Mouse (Mus musculus) lung, embryonic 15.5 days (tissue): ENCODE data around the gene Mettl7a3. TPM values are rescaled to one million over a fixed set of nuclear protein-coding genes. Genes with fewer than 3 reads are reported as not detected.
"Not testable (repeated sequence)": the region's sequence is repeated elsewhere in the genome, so short reads cannot be mapped to it uniquely, and the experiment has no call there.

Experiments
- ATAC-seq: fragments of 200-750 bp; cut with Nextera tagmentation; 2 replicates; pipeline ENCODE4 v1.8.0; 2017; ENCODE audit warnings: moderate number of reproducible peaks, borderline replicate concordance; ENCODE audit not compliant: low FRiP score, low TSS enrichment; ENCODE audit errors: extremely low read depth
- H3K27ac ChIP-seq: fragments of 300-500 bp; sonication (generic); 2 replicates; pipeline ENCODE4 v1.5.1; 2015; ENCODE audit warnings: moderate library complexity, mild to moderate bottlenecking, inconsistent platforms
- H3K27me3 ChIP-seq: fragments of 300-500 bp; sonication (generic); 2 replicates; pipeline ENCODE4 v1.6.1; 2015; ENCODE audit warnings: inconsistent platforms
- H3K36me3 ChIP-seq: fragments of 300-500 bp; sonication (generic); 2 replicates; pipeline ENCODE4 v1.6.1; 2015; ENCODE audit warnings: inconsistent platforms
- H3K4me1 ChIP-seq: fragments of 300-500 bp; sonication (generic); 2 replicates; pipeline ENCODE4 v1.6.1; 2015; ENCODE audit warnings: inconsistent platforms
- H3K4me2 ChIP-seq: fragments of 300-500 bp; sonication (generic); 2 replicates; pipeline ENCODE4 v1.6.1; 2015; ENCODE audit warnings: inconsistent platforms, mild to moderate bottlenecking, moderate library complexity
- H3K4me3 ChIP-seq: fragments of 300-500 bp; sonication (generic); 2 replicates; pipeline ENCODE4 v1.5.1; 2015; ENCODE audit warnings: mild to moderate bottlenecking, inconsistent platforms
- H3K9ac ChIP-seq: fragments of 300-500 bp; sonication (generic); 2 replicates; pipeline ENCODE4 v1.6.1; 2015; ENCODE audit warnings: inconsistent platforms
- H3K9me3 ChIP-seq: fragments of 300-500 bp; sonication (generic); 2 replicates; pipeline ENCODE4 v1.6.1; 2016; ENCODE audit warnings: inconsistent platforms
- WGBS: fragments of 180-500 bp; shearing (Covaris S2); methylation state at CpG from one replicate; pipeline ENCODE4 v1.1.7; 2015; 5-methylcytosine and 5-hydroxymethylcytosine counted together
- polyA plus RNA-seq: library from polyadenylated mRNA; unstranded; fragments of >200 nt; fragmentation: Nextera tagmentation; extraction: Ambion mirVana; gene quantifications from 2 replicates; pipeline ENCODE4 v1.2.1, GENCODE M21; 2015

Mettl7a3 gene
- polyA plus RNA-seq, 1 experiment from 2014 or later, result not detected

DNA sequence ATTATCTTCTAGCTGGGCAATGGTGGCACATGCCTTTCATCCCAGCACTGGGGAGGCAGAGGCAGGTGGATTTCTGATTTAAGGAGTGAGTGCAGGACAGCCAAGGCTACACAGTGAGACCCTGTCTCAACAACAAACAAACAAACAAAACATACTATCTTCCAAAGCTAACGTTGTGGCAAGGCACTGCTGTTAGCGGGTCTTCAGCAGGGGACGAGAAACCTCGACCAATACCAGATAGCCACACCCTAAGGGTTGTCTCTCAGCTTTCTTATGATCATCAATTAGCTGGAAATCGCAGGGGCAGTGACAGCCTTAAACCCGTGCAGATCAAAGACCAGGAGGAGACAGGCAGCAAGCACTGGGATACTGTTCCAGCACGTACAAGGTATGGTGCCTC lies 29.5 kb downstream of the Mettl7a3 start, which contains the start of gene Higd1c:
TSS of gene Higd1c (plus strand) at position 301 of the 400 bp plus-strand sequence.
- H3K4me3 ChIP-seq, result no peak within 1 kb of the TSS
- H3K4me1 ChIP-seq, result no peaks in the 10 kb centered on the region
- no peaks in the 10 kb centered on the region for H3K36me3 ChIP-seq
- ATAC-seq, result no peak
- no peaks in the 10 kb centered on the region for H3K9me3 ChIP-seq
- H3K27me3 ChIP-seq, result no peaks in the 10 kb centered on the region
- no peak within 1 kb of the TSS for H3K27ac ChIP-seq
- no peak within 1 kb of the TSS for H3K9ac ChIP-seq
- WGBS, result 42% methylated on average over 7 of the region's 7 CpGs
- H3K4me2 ChIP-seq, result no peak within 1 kb of the TSS

DNA sequence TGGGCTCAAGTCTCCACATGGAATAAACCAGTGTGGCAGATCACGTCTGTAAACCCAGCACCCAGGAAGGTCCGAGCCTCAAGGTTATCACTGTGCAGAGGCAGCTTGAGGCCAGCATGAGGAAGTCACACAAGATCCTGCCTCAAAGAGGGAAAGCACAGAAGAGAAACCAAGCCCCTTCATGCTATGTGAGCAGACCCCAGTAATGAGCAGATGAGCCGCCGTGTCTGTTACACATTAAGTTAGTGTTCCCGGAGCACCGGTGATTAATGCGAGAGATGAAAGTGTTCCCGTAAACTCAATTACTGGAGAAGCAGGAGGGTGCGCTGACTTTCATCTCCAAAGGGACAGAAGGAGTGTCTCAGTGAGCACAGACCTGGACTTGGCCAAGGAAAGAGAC lies 31.2 kb downstream of the Mettl7a3 start:
- not testable (repeated sequence) for ATAC-seq, H3K9ac ChIP-seq, H3K4me3 ChIP-seq, H3K36me3 ChIP-seq, H3K27ac ChIP-seq, H3K4me2 ChIP-seq, H3K27me3 ChIP-seq, H3K9me3 ChIP-seq, H3K4me1 ChIP-seq
- 64% methylated on average over 9 of the region's 9 CpGs for WGBS

DNA sequence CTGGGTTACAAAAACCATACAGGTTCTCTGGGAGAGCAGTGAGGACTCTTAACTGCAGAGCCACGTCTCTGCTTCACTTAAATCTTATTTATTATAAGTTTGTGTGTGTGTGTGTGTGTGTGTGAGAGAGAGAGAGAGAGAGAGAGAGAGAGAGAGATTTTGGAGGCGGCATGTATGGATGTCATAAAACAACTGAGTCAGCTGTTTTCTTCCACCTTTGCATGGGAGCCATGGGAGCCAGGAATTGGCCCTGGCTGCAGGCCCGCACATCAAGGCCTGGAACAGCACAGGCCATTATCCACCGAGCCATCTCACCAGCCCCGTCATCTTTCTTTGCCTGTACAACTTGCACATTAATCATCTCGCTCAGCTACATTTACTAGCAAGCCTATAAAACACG lies 32.4 kb downstream of the Mettl7a3 start:
- Histone ChIP-seq H3K27ac (no peak overlapping the region), H3K9me3 (no peaks in the 10 kb centered on the region), H3K36me3 (no peaks in the 10 kb centered on the region), H3K9ac (no peak overlapping the region), H3K4me1 (no peaks in the 10 kb centered on the region), H3K27me3 (no peaks in the 10 kb centered on the region), H3K4me2 (no peak overlapping the region), H3K4me3 (no peak overlapping the region)
- ATAC-seq, result no peak
- 67% methylated on average over 7 of the region's 7 CpGs for WGBS

- Histone ChIP-seq H3K27ac (no peak overlapping the region), H3K4me2 (no peak overlapping the region), H3K36me3 (no peaks in the 10 kb centered on the region), H3K4me3 (no peak overlapping the region), H3K4me1 (no peaks in the 10 kb centered on the region), H3K9me3 (no peaks in the 10 kb centered on the region), H3K27me3 (no peaks in the 10 kb centered on the region), H3K9ac (no peak overlapping the region)
- WGBS, result 22% methylated on average over 5 of the region's 5 CpGs
- ATAC-seq, result no peak
Measured at GRCm38 (mm10) chr15:100375066-100375465, 40.3 kb downstream of the Mettl7a3 start.

- not testable (repeated sequence) for H3K9me3 ChIP-seq, H3K9ac ChIP-seq, H3K4me3 ChIP-seq, H3K4me1 ChIP-seq, H3K36me3 ChIP-seq, H3K27ac ChIP-seq, H3K27me3 ChIP-seq, H3K4me2 ChIP-seq
- peak; percentile 41; the same call in 1 of the 2 replicates for ATAC-seq
- 11% methylated on average over 3 of the region's 9 CpGs for WGBS
Measured at GRCm38 (mm10) chr15:100377847-100378505, 43.2 kb downstream of the Mettl7a3 start.

- no peak for ATAC-seq
- WGBS, result 64% methylated on average over 8 of the region's 8 CpGs
Measured at GRCm38 (mm10) chr15:100379658-100380057, 44.9 kb downstream of the Mettl7a3 start.

GRCm38 (mm10) chr15:100380104-100380503 lies 45.4 kb downstream of the Mettl7a3 start:
- no peaks in the 10 kb centered on the region for H3K27me3 ChIP-seq
- H3K4me3 ChIP-seq, result no peak overlapping the region
- H3K4me1 ChIP-seq, result no peaks in the 10 kb centered on the region
- no peak overlapping the region for H3K9ac ChIP-seq
- ATAC-seq, result no peak
- no peak overlapping the region for H3K4me2 ChIP-seq
- H3K27ac ChIP-seq, result no peak overlapping the region
- whole genome bisulfite sequencing, result 49% methylated on average over 2 of the region's 2 CpGs
- no peaks in the 10 kb centered on the region for H3K36me3 ChIP-seq
- no peaks in the 10 kb centered on the region for H3K9me3 ChIP-seq

More at GRCm38 (mm10) chr15:100379658-100380057, 44.9 kb downstream of the Mettl7a3 start:
- no peaks in the 10 kb centered on the region for H3K4me1 ChIP-seq
- no peak overlapping the region for H3K9ac ChIP-seq
- H3K36me3 ChIP-seq, result no peaks in the 10 kb centered on the region
- no peaks in the 10 kb centered on the region for H3K9me3 ChIP-seq
- H3K4me3 ChIP-seq, result no peak overlapping the region
- H3K4me2 ChIP-seq, result no peak overlapping the region
- no peak overlapping the region for H3K27ac ChIP-seq
- H3K27me3 ChIP-seq, result no peaks in the 10 kb centered on the region

DNA sequence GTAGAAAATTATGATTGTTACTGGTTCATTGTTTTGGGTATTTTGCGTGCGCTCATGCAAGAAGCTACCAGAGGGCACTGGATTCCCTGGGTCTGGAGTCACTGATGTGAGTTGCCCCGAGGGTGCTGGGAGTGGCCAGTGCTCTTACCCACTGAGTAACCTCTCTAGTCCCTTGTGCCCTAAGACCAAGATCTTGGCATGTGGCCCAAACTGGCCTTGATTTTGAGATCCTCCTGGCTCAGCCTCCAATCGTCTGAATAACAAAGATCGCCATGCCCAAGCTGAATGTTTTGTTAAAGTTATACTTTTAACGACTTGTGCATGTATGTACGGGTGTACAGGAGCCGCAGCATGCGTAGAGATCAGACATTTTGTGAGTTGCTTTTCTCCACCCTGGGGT lies 51.0 kb downstream of the Mettl7a3 start:
- H3K4me1 ChIP-seq, result peaks cover 4% of the 10 kb centered on the region; the same call in 1 of the 2 replicates
- 89% methylated on average over 9 of the region's 9 CpGs for WGBS
- no peaks in the 10 kb centered on the region for H3K9me3 ChIP-seq
- no peaks in the 10 kb centered on the region for H3K36me3 ChIP-seq
- H3K27ac ChIP-seq, result no peak overlapping the region
- H3K9ac ChIP-seq, result no peak overlapping the region
- no peak for ATAC-seq
- no peaks in the 10 kb centered on the region for H3K27me3 ChIP-seq
- no peak overlapping the region for H3K4me2 ChIP-seq
- H3K4me3 ChIP-seq, result no peak overlapping the region

- H3K27me3 ChIP-seq, result no peaks in the 10 kb centered on the region
- peaks cover 4% of the 10 kb centered on the region; the same call in 1 of the 2 replicates for H3K4me1 ChIP-seq
- H3K4me2 ChIP-seq, result peak overlapping the region; percentile 42
- no peak overlapping the region; the same call in 1 of the 2 replicates for H3K4me3 ChIP-seq
- peak overlapping the region; percentile 63 for H3K27ac ChIP-seq
- H3K9ac ChIP-seq, result no peak overlapping the region
- no peaks in the 10 kb centered on the region for H3K9me3 ChIP-seq
- no peaks in the 10 kb centered on the region for H3K36me3 ChIP-seq
- 0 out of 2 replicates have a peak, but pooled peaks have one; percentile 53 for ATAC-seq
- 52% methylated on average over 17 of the region's 17 CpGs for WGBS
Measured at GRCm38 (mm10) chr15:100387544-100388223, 53.0 kb downstream of the Mettl7a3 start.

GRCm38 (mm10) chr15:100388224-100388835 lies 53.6 kb downstream of the Mettl7a3 start:
- 72% methylated on average over 15 of the region's 16 CpGs for WGBS
- Histone ChIP-seq H3K4me1 (peaks cover 4% of the 10 kb centered on the region; the same call in 1 of the 2 replicates), H3K36me3 (no peaks in the 10 kb centered on the region; the same call in 1 of the 2 replicates), H3K9ac (no peak overlapping the region), H3K9me3 (no peaks in the 10 kb centered on the region), H3K27ac (peak overlapping the region; percentile 63), H3K4me2 (peak overlapping the region; percentile 42), H3K27me3 (no peaks in the 10 kb centered on the region), H3K4me3 (no peak overlapping the region; the same call in 1 of the 2 replicates)
- 0 out of 2 replicates have a peak, but pooled peaks have one; percentile 28 for ATAC-seq

GRCm38 (mm10) chr15:100388886-100389285 lies 54.2 kb downstream of the Mettl7a3 start:
- Histone ChIP-seq H3K9ac (no peak overlapping the region), H3K4me1 (peaks cover 4% of the 10 kb centered on the region; the same call in 1 of the 2 replicates), H3K4me2 (no peak overlapping the region), H3K27ac (peak overlapping the region; percentile 19), H3K4me3 (no peak overlapping the region), H3K36me3 (no peaks in the 10 kb centered on the region; the same call in 1 of the 2 replicates), H3K27me3 (no peaks in the 10 kb centered on the region), H3K9me3 (no peaks in the 10 kb centered on the region)
- ATAC-seq, result no peak
- WGBS, result 51% methylated on average over 9 of the region's 9 CpGs
